Mouse (Mus musculus): ENCODE measurements at regions not wholly inside any gene's neighbourhood (a gene's known extent, or its start where the extent isn't known, plus 50 kb on each side); places are given as distances from the start of the nearest gene placed in this dataset.

- H3K4me1 ChIP-seq (ENCODE audit: control insufficient read depth, insufficient read depth, low read length) = no peaks in the 10 kb centered on the region
- H3K27me3 ChIP-seq (ENCODE audit: control insufficient read depth, insufficient read depth, low read length) = no peaks in the 10 kb centered on the region
- H3K36me3 ChIP-seq (ENCODE audit: control insufficient read depth, insufficient read depth, low read length) = no peaks in the 10 kb centered on the region
- H3K9ac ChIP-seq (replicated peaks; ENCODE audit: low read depth, low read length) = no peak overlapping the region
- no peak for ATAC-seq (ENCODE audit: insufficient number of reproducible peaks, insufficient read depth, low FRiP score, low read depth)
- no peaks in the 10 kb centered on the region for H3K9me3 ChIP-seq (ENCODE audit: control insufficient read depth, low read depth, low read length)
- H3K4me2 ChIP-seq (replicated peaks; ENCODE audit: low read depth, low read length) = no peak overlapping the region
- 37% methylated on average over 20 of the region's 20 CpGs for WGBS
- no peak overlapping the region for H3K4me3 ChIP-seq (ENCODE audit: low read depth, low read length)
- no peak overlapping the region for H3K27ac ChIP-seq (ENCODE audit: low read length)
These were observed 412.4 kb upstream of the Trpc7 start for GRCm38 (mm10) chr13:57307971-57308903.

- Histone ChIP-seq H3K4me2 (replicated peaks; ENCODE audit: low read depth, low read length) (no peak overlapping the region), H3K9ac (replicated peaks; ENCODE audit: low read depth, low read length) (no peak overlapping the region), H3K36me3 (ENCODE audit: control insufficient read depth, insufficient read depth, low read length) (no peaks in the 10 kb centered on the region), H3K27me3 (ENCODE audit: control insufficient read depth, insufficient read depth, low read length) (no peaks in the 10 kb centered on the region), H3K4me3 (ENCODE audit: low read depth, low read length) (no peak overlapping the region), H3K27ac (ENCODE audit: low read length) (no peak overlapping the region), H3K4me1 (ENCODE audit: control insufficient read depth, insufficient read depth, low read length) (no peaks in the 10 kb centered on the region), H3K9me3 (ENCODE audit: control insufficient read depth, low read depth, low read length) (no peaks in the 10 kb centered on the region)
- 89% methylated on average over 7 of the region's 7 CpGs for WGBS
- no peak for ATAC-seq (ENCODE audit: insufficient number of reproducible peaks, insufficient read depth, low FRiP score, low read depth)
These were observed 409.8 kb upstream of the Trpc7 start for GRCm38 (mm10) chr13:57305586-57305985.

- H3K4me1 ChIP-seq (ENCODE audit: control insufficient read depth, insufficient read depth, low read length) = no peaks in the 10 kb centered on the region
- ATAC-seq (ENCODE audit: insufficient number of reproducible peaks, insufficient read depth, low FRiP score, low read depth) = no peak
- no peak overlapping the region for H3K4me3 ChIP-seq (ENCODE audit: low read depth, low read length)
- no peaks in the 10 kb centered on the region for H3K36me3 ChIP-seq (ENCODE audit: control insufficient read depth, insufficient read depth, low read length)
- H3K27ac ChIP-seq (ENCODE audit: low read length) = no peak overlapping the region
- WGBS = 77% methylated on average over 2 of the region's 2 CpGs
- H3K9ac ChIP-seq (replicated peaks; ENCODE audit: low read depth, low read length) = no peak overlapping the region
- no peak overlapping the region for H3K4me2 ChIP-seq (replicated peaks; ENCODE audit: low read depth, low read length)
- no peaks in the 10 kb centered on the region for H3K27me3 ChIP-seq (ENCODE audit: control insufficient read depth, insufficient read depth, low read length)
- H3K9me3 ChIP-seq (ENCODE audit: control insufficient read depth, low read depth, low read length) = no peaks in the 10 kb centered on the region
These were observed 408.0 kb upstream of the Trpc7 start for GRCm38 (mm10) chr13:57303805-57304204.

GRCm38 (mm10) chr13:57291737-57292490 lies 396.1 kb upstream of the Trpc7 start:
- no peak overlapping the region for H3K27ac ChIP-seq (ENCODE audit: low read length)
- H3K4me3 ChIP-seq (ENCODE audit: low read depth, low read length) = no peak overlapping the region
- no peaks in the 10 kb centered on the region for H3K9me3 ChIP-seq (ENCODE audit: control insufficient read depth, low read depth, low read length)
- H3K4me2 ChIP-seq (replicated peaks; ENCODE audit: low read depth, low read length) = no peak overlapping the region
- H3K36me3 ChIP-seq (ENCODE audit: control insufficient read depth, insufficient read depth, low read length) = no peaks in the 10 kb centered on the region
- H3K27me3 ChIP-seq (ENCODE audit: control insufficient read depth, insufficient read depth, low read length) = no peaks in the 10 kb centered on the region
- no peaks in the 10 kb centered on the region for H3K4me1 ChIP-seq (ENCODE audit: control insufficient read depth, insufficient read depth, low read length)
- H3K9ac ChIP-seq (replicated peaks; ENCODE audit: low read depth, low read length) = no peak overlapping the region
- ATAC-seq (ENCODE audit: insufficient number of reproducible peaks, insufficient read depth, low FRiP score, low read depth) = no peak
- WGBS = 73% methylated on average over 9 of the region's 9 CpGs

- H3K27me3 ChIP-seq (ENCODE audit: control insufficient read depth, insufficient read depth, low read length) = no peaks in the 10 kb centered on the region
- ATAC-seq (ENCODE audit: insufficient number of reproducible peaks, insufficient read depth, low FRiP score, low read depth) = no peak
- H3K4me2 ChIP-seq (replicated peaks; ENCODE audit: low read depth, low read length) = no peak overlapping the region
- H3K9me3 ChIP-seq (ENCODE audit: control insufficient read depth, low read depth, low read length) = no peaks in the 10 kb centered on the region
- H3K36me3 ChIP-seq (ENCODE audit: control insufficient read depth, insufficient read depth, low read length) = no peaks in the 10 kb centered on the region
- H3K4me3 ChIP-seq (ENCODE audit: low read depth, low read length) = no peak overlapping the region
- H3K27ac ChIP-seq (ENCODE audit: low read length) = no peak overlapping the region
- 0 out of 2 replicates have a peak, but pooled peaks cover 3% of the 10 kb centered on the region for H3K4me1 ChIP-seq (ENCODE audit: control insufficient read depth, insufficient read depth, low read length)
- H3K9ac ChIP-seq (replicated peaks; ENCODE audit: low read depth, low read length) = no peak overlapping the region
- WGBS = 92% methylated on average over 2 of the region's 2 CpGs
These were observed 390.4 kb upstream of the Trpc7 start for GRCm38 (mm10) chr13:57286168-57286567.

GRCm38 (mm10) chr13:57282816-57283215 lies 387.0 kb upstream of the Trpc7 start:
- no peaks in the 10 kb centered on the region for H3K36me3 ChIP-seq (ENCODE audit: control insufficient read depth, insufficient read depth, low read length)
- H3K4me2 ChIP-seq (replicated peaks; ENCODE audit: low read depth, low read length) = no peak overlapping the region
- WGBS = 38% methylated on average over 8 of the region's 8 CpGs
- H3K9me3 ChIP-seq (ENCODE audit: control insufficient read depth, low read depth, low read length) = no peaks in the 10 kb centered on the region
- H3K27ac ChIP-seq (ENCODE audit: low read length) = no peak overlapping the region
- H3K9ac ChIP-seq (replicated peaks; ENCODE audit: low read depth, low read length) = no peak overlapping the region
- H3K4me1 ChIP-seq (ENCODE audit: control insufficient read depth, insufficient read depth, low read length) = 0 out of 2 replicates have a peak, but pooled peaks cover 3% of the 10 kb centered on the region
- H3K4me3 ChIP-seq (ENCODE audit: low read depth, low read length) = no peak overlapping the region
- no peak for ATAC-seq (ENCODE audit: insufficient number of reproducible peaks, insufficient read depth, low FRiP score, low read depth)
- H3K27me3 ChIP-seq (ENCODE audit: control insufficient read depth, insufficient read depth, low read length) = no peaks in the 10 kb centered on the region

GRCm38 (mm10) chr13:57281941-57282710 lies 386.3 kb upstream of the Trpc7 start:
- ATAC-seq (ENCODE audit: insufficient number of reproducible peaks, insufficient read depth, low FRiP score, low read depth) = no peak
- Histone ChIP-seq H3K9me3 (ENCODE audit: control insufficient read depth, low read depth, low read length) (no peaks in the 10 kb centered on the region), H3K36me3 (ENCODE audit: control insufficient read depth, insufficient read depth, low read length) (no peaks in the 10 kb centered on the region), H3K4me3 (ENCODE audit: low read depth, low read length) (no peak overlapping the region), H3K4me2 (replicated peaks; ENCODE audit: low read depth, low read length) (no peak overlapping the region), H3K27ac (ENCODE audit: low read length) (no peak overlapping the region), H3K9ac (replicated peaks; ENCODE audit: low read depth, low read length) (no peak overlapping the region), H3K27me3 (ENCODE audit: control insufficient read depth, insufficient read depth, low read length) (no peaks in the 10 kb centered on the region), H3K4me1 (ENCODE audit: control insufficient read depth, insufficient read depth, low read length) (0 out of 2 replicates have a peak, but pooled peaks cover 3% of the 10 kb centered on the region)
- WGBS = 40% methylated on average over 24 of the region's 24 CpGs

GRCm38 (mm10) chr13:57281504-57281903 lies 385.7 kb upstream of the Trpc7 start:
- ATAC-seq (ENCODE audit: insufficient number of reproducible peaks, insufficient read depth, low FRiP score, low read depth) = no peak
- WGBS = 25% methylated on average over 3 of the region's 3 CpGs

More at GRCm38 (mm10) chr13:57281504-57281903, 385.7 kb upstream of the Trpc7 start:
- no peaks in the 10 kb centered on the region for H3K36me3 ChIP-seq (ENCODE audit: control insufficient read depth, insufficient read depth, low read length)
- H3K27me3 ChIP-seq (ENCODE audit: control insufficient read depth, insufficient read depth, low read length) = no peaks in the 10 kb centered on the region
- H3K4me3 ChIP-seq (ENCODE audit: low read depth, low read length) = no peak overlapping the region
- no peak overlapping the region for H3K27ac ChIP-seq (ENCODE audit: low read length)
- no peaks in the 10 kb centered on the region for H3K9me3 ChIP-seq (ENCODE audit: control insufficient read depth, low read depth, low read length)
- H3K9ac ChIP-seq (replicated peaks; ENCODE audit: low read depth, low read length) = no peak overlapping the region
- no peak overlapping the region for H3K4me2 ChIP-seq (replicated peaks; ENCODE audit: low read depth, low read length)
- H3K4me1 ChIP-seq (ENCODE audit: control insufficient read depth, insufficient read depth, low read length) = 0 out of 2 replicates have a peak, but pooled peaks cover 3% of the 10 kb centered on the region

Data from stomach, embryonic 14.5 days (tissue).